ENCODE assay signal across 19 mouse cellular contexts in the genomic region with DNA sequence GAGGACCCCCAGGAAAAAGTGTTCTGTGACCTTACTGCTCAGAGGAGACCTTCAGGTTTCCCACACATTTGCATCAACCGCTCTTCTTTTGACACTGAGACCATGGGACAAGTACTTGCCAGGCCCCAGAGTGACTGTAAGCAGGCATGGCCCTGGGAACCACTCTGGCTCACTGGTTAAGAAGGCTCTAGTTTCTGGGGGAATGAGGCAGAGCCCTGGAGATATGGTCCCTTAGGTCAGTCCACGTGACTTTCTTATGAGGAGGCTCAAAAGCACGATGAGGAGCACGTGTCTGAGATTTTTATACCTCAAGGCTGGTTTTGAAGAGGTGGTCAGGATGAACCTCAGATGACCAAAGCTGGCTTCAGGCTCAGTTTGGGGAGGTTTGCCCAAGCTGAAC.
DNase-seq lines count a peak whose midpoint lies in the region; ATAC-seq and TF ChIP-seq lines count a peak whose summit lies in the region.
"Had no signal": no experiment of that assay in that cellular context is flagged by ENCODE, and none has a peak within 500 bp of the region (broad histone marks: within the 10 kb centered on the region; RNA-seq: fewer than 3 reads in every experiment).

No protein-coding gene starts in this region.

- H3K9me3 ChIP-seq in heart, embryonic 11.5 days (replicated peaks; ENCODE audit: control insufficient read depth, low read length): no peaks in the 10 kb centered on the region
- H3K9me3 ChIP-seq: embryonic facial prominence, embryonic 13.5 days; hindbrain, embryonic 13.5 days had no signal

- no peak for ATAC-seq in heart, embryonic 11.5 days (replicated peaks; ENCODE audit: insufficient number of reproducible peaks, low FRiP score, low TSS enrichment)
- ATAC-seq: forebrain, embryonic 14.5 days; hindbrain, postnatal 0 days had no signal

- H3K4me3 ChIP-seq in cerebellum, adult 2 months (replicated peaks; ENCODE audit: insufficient read depth, low read depth, low read length): no peak overlapping the region
- no peak overlapping the region for H3K4me3 ChIP-seq in heart, adult 2 months
- no peak overlapping the region for H3K4me3 ChIP-seq in heart, embryonic 11.5 days (ENCODE audit: low read depth, low read length)
- no peak overlapping the region for H3K4me3 ChIP-seq in olfactory bulb, adult 2 months (ENCODE audit: insufficient read depth, low read depth, low read length)
- H3K4me3 ChIP-seq: embryonic facial prominence, embryonic 13.5 days; hindbrain, embryonic 13.5 days had no signal

- H3K27me3 ChIP-seq in cerebellum, adult 2 months (ENCODE audit: control insufficient read depth, insufficient read depth, low read length): no peaks in the 10 kb centered on the region
- H3K27me3 ChIP-seq in heart, adult 2 months (ENCODE audit: control insufficient read depth, insufficient read depth, low read length): no peaks in the 10 kb centered on the region
- peaks cover 60% of the 10 kb centered on the region for H3K27me3 ChIP-seq in heart, embryonic 11.5 days (ENCODE audit: control insufficient read depth, insufficient read depth, low read length)
- H3K27me3 ChIP-seq: CH12.LX had no signal

- H3K36me3 ChIP-seq in heart, adult 2 months (ENCODE audit: control insufficient read depth, insufficient read depth, low read length): peaks cover 4% of the 10 kb centered on the region; the same call in 1 of the 2 replicates
- no peaks in the 10 kb centered on the region for H3K36me3 ChIP-seq in heart, embryonic 11.5 days (ENCODE audit: control insufficient read depth, insufficient read depth, low read length)
- H3K36me3 ChIP-seq: hindbrain, embryonic 13.5 days had no signal

- peak in 1 of 2 experiments; percentile 51 for DNase-seq in cerebellum, adult 2 months
- no peak for DNase-seq in cerebellum, postnatal 36 days
- peak in 1 of 2 experiments; percentile 20 for DNase-seq in heart, adult 2 months
- peak; percentile 18 for DNase-seq in urinary bladder, adult 2 months (ENCODE audit: low spot score)
- no peak for DNase-seq in urinary bladder, postnatal 36 days (ENCODE audit: low spot score in 2 of 2)
- DNase-seq in neural tube, embryonic 10.5 days (ENCODE audit: extremely low spot score, low spot score): no peak
- DNase-seq: adrenal gland, adult 8-10 months; adrenal gland, postnatal 36 days; cerebellum, adult 11 months; cerebellum, adult 9-10 months; gastrocnemius, postnatal 10 days; heart, postnatal 10 days had no signal

- H3K27ac ChIP-seq in cerebellum, adult 2 months (ENCODE audit: insufficient read depth, low read length): peak overlapping the region; percentile 32
- H3K27ac ChIP-seq in heart, adult 2 months: peak overlapping the region; percentile 27; the same call in 1 of the 2 replicates
- H3K27ac ChIP-seq in heart, embryonic 11.5 days (ENCODE audit: low read depth, low read length): no peak overlapping the region
- H3K27ac ChIP-seq in olfactory bulb, adult 2 months (ENCODE audit: insufficient read depth, low read depth, low read length): peak overlapping the region; percentile 57
- H3K27ac ChIP-seq: embryonic facial prominence, embryonic 13.5 days; hindbrain, embryonic 13.5 days; hindbrain, postnatal 0 days had no signal

- intact Hi-C loops in heart, adult 2 months (cut with DNase I): no loop called here

- no peak overlapping the region for H3K9ac ChIP-seq in heart, adult 2 months (ENCODE audit: low read depth, low read length)
- no peak overlapping the region for H3K9ac ChIP-seq in heart, embryonic 11.5 days (ENCODE audit: low read depth, low read length)
- H3K9ac ChIP-seq: embryonic facial prominence, embryonic 13.5 days; hindbrain, embryonic 13.5 days had no signal

- WGBS in cerebellum, adult 2 months: 55% methylated on average over 4 of the region's 4 CpGs
- WGBS in heart, adult 2 months: 77% methylated on average over 4 of the region's 4 CpGs
- WGBS in heart, embryonic 11.5 days (ENCODE audit: insufficient replicate concordance): 79% methylated on average over 4 of the region's 4 CpGs
- 52% methylated on average over 4 of the region's 4 CpGs for WGBS in olfactory bulb, adult 2 months

- TF ChIP-seq CTCF in cerebellum, adult 2 months (IDR thresholded peaks at IDR 0.05; ENCODE audit: borderline replicate concordance, insufficient read depth, low read depth, low read length): no peak
- TF ChIP-seq CTCF in heart, adult 2 months (IDR thresholded peaks at IDR 0.05): no peak
- TF ChIP-seq CTCF in olfactory bulb, adult 2 months (IDR thresholded peaks at IDR 0.05; ENCODE audit: insufficient read depth, low read depth, low read length): no peak

- peaks cover 10% of the 10 kb centered on the region for H3K79me2 ChIP-seq in heart, adult 2 months (replicated peaks; ENCODE audit: control insufficient read depth, insufficient read depth, low read length)

- peaks cover 30% of the 10 kb centered on the region for H3K4me1 ChIP-seq in cerebellum, adult 2 months (ENCODE audit: control insufficient read depth, insufficient read depth, low read length)
- peaks cover 18% of the 10 kb centered on the region for H3K4me1 ChIP-seq in heart, adult 2 months (ENCODE audit: control insufficient read depth, insufficient read depth, low read length)
- H3K4me1 ChIP-seq in heart, embryonic 11.5 days (ENCODE audit: control insufficient read depth, insufficient read depth, low read length): peaks cover 2% of the 10 kb centered on the region; the same call in 1 of the 2 replicates
- H3K4me1 ChIP-seq in olfactory bulb, adult 2 months (ENCODE audit: control insufficient read depth, insufficient read depth, low read length): peaks cover 41% of the 10 kb centered on the region

- no peak for TF ChIP-seq POLR2A in cerebellum, adult 2 months (IDR thresholded peaks at IDR 0.05; ENCODE audit: borderline replicate concordance, insufficient read depth, low read length)
- no peak for TF ChIP-seq POLR2A in heart, adult 2 months (IDR thresholded peaks at IDR 0.05; ENCODE audit: insufficient read depth, low read depth, low read length)
- no peak for TF ChIP-seq POLR2A in olfactory bulb, adult 2 months (IDR thresholded peaks at IDR 0.05; ENCODE audit: insufficient read depth, low read depth, low read length)

- no peak overlapping the region for H3K4me2 ChIP-seq in heart, embryonic 11.5 days
- H3K4me2 ChIP-seq: embryonic facial prominence, embryonic 13.5 days; hindbrain, embryonic 13.5 days had no signal

- TF ChIP-seq EP300 in heart, adult 2 months (IDR thresholded peaks at IDR 0.05; ENCODE audit: insufficient read depth, low read depth, low read length): no peak
